Mouse (Mus musculus): ENCODE results near the gene Mrpl55.

DNA sequence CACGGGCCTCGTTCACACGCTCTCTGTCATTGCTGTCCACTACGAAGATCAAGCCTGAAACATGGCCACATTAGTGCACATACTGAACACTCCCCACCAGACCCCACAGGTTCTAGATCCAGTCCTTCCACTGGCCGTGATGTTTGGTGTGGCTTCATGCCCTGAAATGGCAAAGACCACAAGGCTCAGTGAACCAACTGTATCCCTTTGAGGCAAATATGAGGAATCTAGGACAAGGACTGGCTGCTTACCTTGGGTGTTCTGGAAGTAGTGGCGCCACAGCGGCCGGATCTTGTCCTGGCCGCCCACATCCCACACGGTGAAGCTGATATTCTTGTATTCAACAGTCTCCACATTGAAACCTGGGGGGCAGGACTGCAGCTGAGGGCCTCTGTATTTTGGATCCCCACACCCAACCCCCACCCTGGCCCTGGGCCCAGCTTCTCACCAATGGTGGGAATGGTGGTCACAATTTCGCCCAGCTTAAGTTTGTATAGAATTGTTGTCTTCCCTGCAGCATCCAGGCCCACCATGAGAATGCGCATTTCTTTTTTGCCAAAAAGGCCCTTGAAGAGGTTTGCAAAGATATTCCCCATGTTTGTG is 10.7 kb downstream of the Mrpl55 start:
- TF ChIP-seq CTCF (IDR thresholded peaks at IDR 0.05; ENCODE audit: extremely low read depth, insufficient read length, insufficient replicate concordance, low read depth, low read length), result no peak
- no peak for TF ChIP-seq POLR2A (IDR thresholded peaks at IDR 0.05; ENCODE audit: low read depth, low read length)

Measured in small intestine, adult 2 months (tissue).